Mouse (Mus musculus) ZHBTc4 (cell line): Measurements from ENCODE around the gene Babam2.

Experiments used
- DNase-seq: peaks from one replicate; pipeline ENCODE4 v3.0.0-alpha.2; 2011; ENCODE audit warnings: low read depth, low spot score

The Babam2 gene

DNA sequence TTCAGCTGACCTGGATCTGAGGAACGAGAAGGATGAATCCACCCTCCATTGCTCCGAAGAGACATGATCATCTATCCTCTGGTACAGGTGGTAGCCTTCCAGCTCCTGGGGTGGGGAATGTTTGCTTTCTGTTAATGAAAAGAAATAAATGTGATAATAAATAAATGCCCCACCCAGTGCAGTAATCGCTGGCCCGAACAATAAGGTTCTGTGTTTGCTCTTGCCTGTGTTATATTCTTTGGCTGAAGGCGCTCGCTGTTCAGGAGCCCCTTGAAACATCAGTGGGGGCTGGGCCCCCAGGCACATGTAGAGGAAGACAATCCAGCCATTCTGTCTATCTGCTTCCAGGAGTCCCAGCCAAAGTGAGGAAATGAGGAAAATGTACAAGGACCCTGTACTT lies 427.5 kb downstream of the Babam2 start:
- no peak for DNase-seq

DNA sequence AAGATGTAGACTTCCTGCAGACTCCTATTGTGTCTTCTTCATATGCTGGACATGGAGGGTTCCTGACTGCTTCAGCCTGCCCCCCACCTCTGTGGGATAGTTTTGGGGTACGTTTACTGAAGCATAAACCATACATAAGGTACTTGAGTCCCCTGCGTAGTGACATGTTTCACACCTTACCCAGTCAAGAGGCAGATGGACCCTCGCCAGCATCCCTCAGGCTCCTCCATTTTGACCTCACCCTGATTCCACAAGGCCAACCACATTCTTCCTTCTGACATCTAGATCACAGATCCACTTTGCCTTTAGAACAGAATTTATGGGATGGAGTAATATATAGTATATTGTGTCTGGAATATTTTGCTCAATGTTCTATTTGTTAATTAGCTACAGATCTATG lies 429.7 kb downstream of the Babam2 start:
- no peak for DNase-seq

DNA sequence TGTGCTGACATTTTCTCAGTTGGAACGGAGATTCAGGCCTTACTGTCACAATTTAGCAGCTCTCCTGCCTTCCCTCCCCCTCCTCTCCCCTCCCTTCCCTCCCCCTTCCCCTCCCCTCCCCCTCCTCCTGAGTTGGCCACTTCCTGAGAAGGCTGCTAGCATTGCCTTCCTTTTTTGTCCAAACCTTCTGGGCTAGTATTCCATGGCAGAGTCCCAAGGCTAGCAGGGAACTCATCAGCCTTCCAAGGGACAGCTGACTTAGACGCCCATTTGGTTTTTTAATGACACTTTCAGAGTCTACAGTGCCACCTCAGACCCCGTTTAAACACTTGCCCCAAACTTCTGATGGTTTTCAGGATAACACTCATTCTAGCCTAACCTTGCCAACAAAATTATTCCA lies 430.4 kb downstream of the Babam2 start:
- no peak for DNase-seq

DNA sequence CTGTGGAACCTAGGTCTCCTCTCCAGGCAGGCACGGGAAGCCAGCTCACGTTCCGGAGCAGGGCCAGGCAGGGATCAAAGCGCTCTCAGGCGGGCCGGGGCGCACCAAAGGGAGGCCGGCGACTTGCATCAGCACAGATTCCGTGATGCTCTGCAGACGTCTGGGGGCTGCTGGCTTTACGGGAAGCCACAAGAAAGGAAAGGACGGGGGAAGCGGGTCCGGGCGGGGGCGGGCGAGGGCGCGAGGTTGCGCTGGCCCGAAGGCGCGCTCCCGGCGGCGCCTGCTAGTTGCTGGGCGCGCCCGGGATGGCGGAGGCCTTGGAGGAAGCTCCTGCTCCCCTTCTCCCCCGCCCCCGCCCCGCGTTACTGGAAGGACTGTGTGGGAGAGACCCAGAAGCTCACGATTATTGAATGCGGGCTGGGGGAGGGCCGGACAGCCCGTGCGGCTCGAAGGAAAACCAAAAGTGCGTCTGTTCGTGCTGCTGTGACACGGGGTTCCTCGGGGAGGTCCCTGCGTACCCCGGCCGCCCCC lies 435.6 kb downstream of the Babam2 start:
- DNase-seq, result peak; percentile 73

DNA sequence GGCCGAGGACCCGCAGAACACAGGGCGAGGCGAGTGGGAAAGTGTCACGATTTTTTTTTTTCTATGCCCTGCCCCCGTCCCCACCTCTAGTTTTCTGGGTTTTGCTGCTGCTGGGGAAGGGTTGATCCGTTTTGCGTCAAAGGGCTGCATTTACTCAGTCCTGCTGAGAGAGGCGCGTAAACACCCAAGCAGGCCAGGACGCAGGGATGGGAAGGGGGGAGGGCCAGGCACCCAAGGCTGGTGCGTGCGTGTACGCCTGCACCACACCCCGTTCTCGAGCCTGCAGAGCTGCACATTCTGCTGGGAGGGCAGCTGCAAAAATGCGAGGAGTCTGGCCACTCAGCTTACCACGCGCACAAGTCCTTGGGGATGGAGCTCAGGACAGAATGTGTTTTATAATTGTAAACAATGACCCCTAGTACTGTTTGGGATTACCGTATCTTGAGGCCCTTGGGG lies 436.1 kb downstream of the Babam2 start:
- peak; percentile 65 for DNase-seq

DNA sequence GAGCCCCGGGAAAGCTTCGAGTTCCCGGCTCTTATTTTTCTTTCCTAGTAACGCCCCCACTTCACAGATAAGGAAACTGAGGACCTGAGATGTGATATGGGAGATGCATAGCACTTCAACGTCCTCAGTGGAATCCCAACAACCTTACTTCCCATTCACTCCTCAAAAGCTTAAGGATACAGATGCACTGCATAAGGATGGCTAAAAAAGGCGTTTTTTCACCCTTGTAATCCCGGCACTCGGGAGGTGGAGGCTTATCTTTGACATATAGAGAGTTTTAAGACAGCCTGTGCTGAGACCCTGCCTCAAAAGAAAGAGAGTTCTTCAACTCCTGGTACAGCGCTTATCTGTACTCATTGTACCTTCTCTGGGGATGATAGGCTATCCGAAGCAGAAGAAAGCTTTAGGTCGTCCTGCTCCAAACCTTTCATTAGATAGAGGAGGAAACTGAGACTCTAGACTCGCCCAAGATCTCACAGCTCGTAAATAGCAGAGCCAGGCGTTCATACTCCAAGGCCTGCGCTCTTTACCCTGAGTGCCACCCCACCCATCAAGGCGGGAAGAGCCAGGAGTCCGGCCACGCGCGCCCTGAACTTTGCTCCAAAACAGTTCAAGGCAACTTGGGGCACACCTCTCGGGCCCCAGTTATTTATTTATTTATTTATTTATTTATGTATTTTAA lies 436.7 kb downstream of the Babam2 start:
- peak; percentile 33 for DNase-seq
